In genomic region chr2:70742588-70742987, GRCm38 (mm10) we compare ENCODE assay signal across 22 mouse cellular contexts.
A peak's percentile ranks its signal among the peaks of the same experiment; 100 is the strongest.
DNase-seq lines count a peak whose midpoint lies in the region; ATAC-seq and TF ChIP-seq lines count a peak whose summit lies in the region.
"Had no signal": no experiment of that assay in that cellular context is flagged by ENCODE, and none has a peak within 500 bp of the region (broad histone marks: within the 10 kb centered on the region; RNA-seq: fewer than 3 reads in every experiment).

No protein-coding gene starts in this region.

- H3K79me2 ChIP-seq in MEL (ENCODE audit: control insufficient read depth, insufficient read depth, low read length, poor library complexity): no peaks in the 10 kb centered on the region; the same call in 1 of the 2 replicates

- peaks cover 4% of the 10 kb centered on the region; the same call in 1 of the 2 replicates for H3K4me1 ChIP-seq in forebrain, embryonic 12.5 days
- H3K4me1 ChIP-seq in forebrain, postnatal 0 days (ENCODE audit: insufficient read depth): no peaks in the 10 kb centered on the region
- peaks cover 3 to 6% of the 10 kb centered on the region in 2 experiments; a peak in 3 of 4 replicates for H3K4me1 ChIP-seq in MEL (ENCODE audit: control insufficient read depth in 1 of 2, insufficient read depth in 2 of 2, low read length in 2 of 2)
- no peaks in the 10 kb centered on the region for H3K4me1 ChIP-seq in heart, embryonic 11.5 days (ENCODE audit: control insufficient read depth, insufficient read depth, low read length)
- H3K4me1 ChIP-seq: embryonic facial prominence, embryonic 12.5 days; heart, embryonic 10.5 days; heart, embryonic 15.5 days; hindbrain, embryonic 13.5 days had no signal

- WGBS in forebrain, embryonic 12.5 days: 76% methylated on average over 2 of the region's 2 CpGs
- 78% methylated on average over 2 of the region's 2 CpGs for WGBS in forebrain, postnatal 0 days
- 84% methylated on average over 2 of the region's 2 CpGs for WGBS in heart, embryonic 11.5 days (ENCODE audit: insufficient replicate concordance)

- H3K36me3 ChIP-seq in forebrain, embryonic 12.5 days (replicated peaks): peaks cover 43% of the 10 kb centered on the region
- H3K36me3 ChIP-seq in forebrain, postnatal 0 days (ENCODE audit: insufficient read depth): peaks cover 19% of the 10 kb centered on the region; the same call in 1 of the 2 replicates
- peaks cover 5 to 69% of the 10 kb centered on the region in 2 experiments; a peak in 3 of 4 replicates for H3K36me3 ChIP-seq in MEL (ENCODE audit: control insufficient read depth in 1 of 2, insufficient read depth in 2 of 2, low read length in 2 of 2)
- H3K36me3 ChIP-seq in heart, embryonic 11.5 days (ENCODE audit: control insufficient read depth, insufficient read depth, low read length): peaks cover 21% of the 10 kb centered on the region

- no peaks in the 10 kb centered on the region for H3K9me3 ChIP-seq in forebrain, embryonic 12.5 days
- no peaks in the 10 kb centered on the region for H3K9me3 ChIP-seq in forebrain, postnatal 0 days (ENCODE audit: low read length)
- no peaks in the 10 kb centered on the region for H3K9me3 ChIP-seq in MEL (replicated peaks; ENCODE audit: insufficient read depth, low read length)
- no peaks in the 10 kb centered on the region for H3K9me3 ChIP-seq in heart, embryonic 11.5 days (replicated peaks; ENCODE audit: control insufficient read depth, low read length)
- H3K9me3 ChIP-seq: embryonic facial prominence, embryonic 12.5 days; forebrain, embryonic 13.5 days; G1E; heart, embryonic 10.5 days; heart, embryonic 15.5 days; hindbrain, embryonic 13.5 days had no signal

- no peak overlapping the region for H3K4me2 ChIP-seq in forebrain, embryonic 12.5 days
- no peak overlapping the region for H3K4me2 ChIP-seq in forebrain, postnatal 0 days (ENCODE audit: low read depth)
- no peak overlapping the region for H3K4me2 ChIP-seq in heart, embryonic 11.5 days
- H3K4me2 ChIP-seq: embryonic facial prominence, embryonic 12.5 days; forebrain, embryonic 13.5 days; heart, embryonic 15.5 days; hindbrain, embryonic 13.5 days had no signal

- DNase-seq in forebrain, postnatal 0 days: no peak
- peak; percentile 44 for DNase-seq in MEL (ENCODE audit: low read depth, low spot score)
- no peak for DNase-seq in lung, adult 18-20 months
- DNase-seq in kidney, postnatal 14 days: no peak
- DNase-seq: adrenal gland, adult 8-10 months; adrenal gland, postnatal 36 days; cerebellum, adult 2 months; gastrocnemius, postnatal 36 days; heart, adult 18-20 months; heart, postnatal 14 days had no signal

- no peak overlapping the region for H3K4me3 ChIP-seq in forebrain, embryonic 12.5 days (replicated peaks)
- H3K4me3 ChIP-seq in forebrain, postnatal 0 days (ENCODE audit: low read depth, low read length): no peak overlapping the region
- H3K4me3 ChIP-seq in MEL (ENCODE audit: control insufficient read depth in 1 of 2, insufficient read depth in 1 of 2, low read depth in 2 of 2, low read length in 2 of 2): no peak overlapping the region
- H3K4me3 ChIP-seq in heart, embryonic 11.5 days (ENCODE audit: low read depth, low read length): no peak overlapping the region
- H3K4me3 ChIP-seq: embryonic facial prominence, embryonic 12.5 days; forebrain, embryonic 13.5 days; heart, embryonic 10.5 days; heart, embryonic 15.5 days; hindbrain, embryonic 13.5 days had no signal

- no peak for ATAC-seq in forebrain, embryonic 12.5 days (ENCODE audit: low FRiP score)
- ATAC-seq in forebrain, postnatal 0 days: no peak
- peak; percentile 80 for ATAC-seq in megakaryocyte, adult 5-6 weeks (ENCODE audit: poor library complexity, severe bottlenecking)
- ATAC-seq in heart, embryonic 11.5 days (replicated peaks; ENCODE audit: insufficient number of reproducible peaks, low FRiP score, low TSS enrichment): no peak
- ATAC-seq: activated CD4-positive, CD25-positive, alpha-beta regulatory T cell, adult 4 months; forebrain, embryonic 13.5 days; hindbrain, postnatal 0 days; Patski had no signal

- TF ChIP-seq RAD21 in MEL (IDR thresholded peaks at IDR 0.05; ENCODE audit: low read depth, low read length): no peak

- no peak for TF ChIP-seq EP300 in MEL (IDR thresholded peaks at IDR 0.05; ENCODE audit: low read depth in 1 of 2, low read length in 2 of 2)

- TF ChIP-seq POLR2A in MEL (IDR thresholded peaks at IDR 0.05; ENCODE audit: control insufficient read depth in 1 of 2, insufficient read depth in 1 of 2, low read depth in 1 of 2, low read length in 2 of 2, poor library complexity in 1 of 2): no peak

- peak overlapping the region; percentile 38; the same call in 1 of the 2 replicates for H3K27ac ChIP-seq in forebrain, embryonic 12.5 days
- no peak overlapping the region for H3K27ac ChIP-seq in forebrain, postnatal 0 days (ENCODE audit: low read depth, low read length)
- no peak overlapping the region for H3K27ac ChIP-seq in MEL (ENCODE audit: control insufficient read depth, low read depth, low read length)
- no peak overlapping the region for H3K27ac ChIP-seq in heart, embryonic 11.5 days (ENCODE audit: low read depth, low read length)
- H3K27ac ChIP-seq: embryonic facial prominence, embryonic 12.5 days; forebrain, embryonic 13.5 days; heart, embryonic 10.5 days; heart, embryonic 15.5 days; hindbrain, embryonic 13.5 days; hindbrain, postnatal 0 days had no signal

- H3K9ac ChIP-seq in forebrain, embryonic 12.5 days: no peak overlapping the region
- H3K9ac ChIP-seq in forebrain, postnatal 0 days: no peak overlapping the region
- H3K9ac ChIP-seq in MEL (ENCODE audit: control insufficient read depth, low read depth, low read length, poor library complexity, severe bottlenecking): no peak overlapping the region
- H3K9ac ChIP-seq in heart, embryonic 11.5 days (ENCODE audit: low read depth, low read length): no peak overlapping the region
- H3K9ac ChIP-seq: embryonic facial prominence, embryonic 12.5 days; forebrain, embryonic 13.5 days; heart, embryonic 15.5 days; hindbrain, embryonic 13.5 days had no signal

- no peak for TF ChIP-seq CTCF in forebrain, postnatal 0 days (IDR thresholded peaks at IDR 0.05; ENCODE audit: low read depth)
- TF ChIP-seq CTCF in MEL (IDR thresholded peaks at IDR 0.05 in 2 of 3, conservative IDR thresholded peaks at IDR 0.05 in 1 of 3; ENCODE audit: control insufficient read depth in 1 of 3, insufficient read depth in 1 of 3, low read depth in 2 of 3, low read length in 3 of 3, poor library complexity in 1 of 3, severe bottlenecking in 1 of 3): no peak

- no peaks in the 10 kb centered on the region for H3K27me3 ChIP-seq in forebrain, embryonic 12.5 days
- H3K27me3 ChIP-seq in forebrain, postnatal 0 days (ENCODE audit: insufficient read depth, low read length): no peaks in the 10 kb centered on the region
- H3K27me3 ChIP-seq in MEL (ENCODE audit: control insufficient read depth in 1 of 2, insufficient read depth in 2 of 2, low read length in 2 of 2): no peaks in the 10 kb centered on the region
- H3K27me3 ChIP-seq in heart, embryonic 11.5 days (ENCODE audit: control insufficient read depth, insufficient read depth, low read length): no peaks in the 10 kb centered on the region
- H3K27me3 ChIP-seq: embryonic facial prominence, embryonic 12.5 days; forebrain, embryonic 13.5 days; heart, embryonic 15.5 days; hindbrain, embryonic 13.5 days; Patski had no signal

TF ChIP-seq in MEL, 35 proteins besides CTCF, POLR2A, EP300 and RAD21:
- TF ChIP-seq NELFE (IDR thresholded peaks at IDR 0.05; ENCODE audit: low read depth, low read length) (no peak), SMC3 (IDR thresholded peaks at IDR 0.05; ENCODE audit: low read depth, low read length) (no peak), NRF1 (IDR thresholded peaks at IDR 0.05; ENCODE audit: insufficient read depth, low read depth, low read length, poor library complexity, severe bottlenecking) (no peak), MAZ (IDR thresholded peaks at IDR 0.05; ENCODE audit: low read depth, low read length) (no peak), UBTF (IDR thresholded peaks at IDR 0.05; ENCODE audit: borderline replicate concordance, insufficient read depth, low read depth, low read length) (no peak), ZKSCAN1 (IDR thresholded peaks at IDR 0.05; ENCODE audit: low read depth, low read length) (no peak), POLR2AphosphoS5 (IDR thresholded peaks at IDR 0.05; ENCODE audit: borderline replicate concordance, low read depth, low read length) (no peak), BHLHE40 (IDR thresholded peaks at IDR 0.05; ENCODE audit: borderline replicate concordance, low read depth, low read length) (no peak), MYB (IDR thresholded peaks at IDR 0.05; ENCODE audit: low read depth, low read length) (no peak), MEF2A (IDR thresholded peaks at IDR 0.05; ENCODE audit: extremely low read depth, insufficient replicate concordance, low read depth, low read length, poor library complexity, severe bottlenecking) (no peak), TAL1 (IDR thresholded peaks at IDR 0.05; ENCODE audit: low read length) (no peak), JUND (IDR thresholded peaks at IDR 0.05; ENCODE audit: low read depth, low read length) (no peak), HCFC1 (IDR thresholded peaks at IDR 0.05; ENCODE audit: low read depth, low read length) (no peak)
